Mouse (Mus musculus) heart, embryonic 12.5 days (tissue): ENCODE results near the gene Urb2. TPM values are rescaled to one million over a fixed set of nuclear protein-coding genes. Genes with fewer than 3 reads are reported as not detected.

Experiments used
- ATAC-seq: fragments of 200-750 bp; cut with Nextera tagmentation; 2 replicates; pipeline ENCODE4 v1.8.0; 2017; ENCODE audit warnings: moderate TSS enrichment, moderate library complexity; ENCODE audit not compliant: insufficient number of reproducible peaks, low FRiP score
- H3K27ac ChIP-seq: fragments of 300-500 bp; sonication (generic); 2 replicates; pipeline ENCODE4 v1.5.1; 2016; ENCODE audit warnings: mild to moderate bottlenecking, moderate library complexity; ENCODE audit not compliant: poor library complexity, severe bottlenecking
- H3K27me3 ChIP-seq: fragments of 300-500 bp; sonication (generic); replicated peaks from 2 replicates; pipeline ENCODE4 v1.6.1; 2016; ENCODE audit warnings: mild to moderate bottlenecking, moderate library complexity
- H3K36me3 ChIP-seq: fragments of 300-500 bp; sonication (generic); 2 replicates; pipeline ENCODE4 v1.6.1; 2016; ENCODE audit warnings: mild to moderate bottlenecking, moderate library complexity
- H3K4me1 ChIP-seq: fragments of 300-500 bp; sonication (generic); replicated peaks from 2 replicates; pipeline ENCODE4 v1.6.1; 2016; ENCODE audit warnings: mild to moderate bottlenecking
- H3K4me2 ChIP-seq: fragments of 300-500 bp; sonication (generic); 2 replicates; pipeline ENCODE4 v1.6.1; 2016; ENCODE audit warnings: mild to moderate bottlenecking, moderate library complexity
- H3K4me3 ChIP-seq: fragments of 300-500 bp; sonication (generic); 2 replicates; pipeline ENCODE4 v1.5.1; 2016; ENCODE audit warnings: mild to moderate bottlenecking
- H3K9ac ChIP-seq: fragments of 300-500 bp; sonication (generic); 2 replicates; pipeline ENCODE4 v1.6.1; 2016; ENCODE audit warnings: mild to moderate bottlenecking, moderate library complexity
- H3K9me3 ChIP-seq: fragments of 300-500 bp; sonication (generic); replicated peaks from 2 replicates; pipeline ENCODE4 v1.6.1; 2016; ENCODE audit warnings: mild to moderate bottlenecking, moderate library complexity
- WGBS: fragments of 180-500 bp; shearing (Covaris S2); methylation state at CpG from one replicate; pipeline ENCODE4 v1.1.7; 2016; 5-methylcytosine and 5-hydroxymethylcytosine counted together
- microRNA counts: library from miRNA; unstranded; fragments of <30 nt; microRNA quantifications from one replicate; lab custom pipeline; 2017
- microRNA-seq: library from miRNA; unstranded; fragments of <30 nt; microRNA quantifications from one replicate; pipeline ENCODE4, GENCODE M21; 2017
- polyA plus RNA-seq: library from polyadenylated mRNA; unstranded; fragments of >200 nt; fragmentation: Nextera tagmentation; extraction: Ambion mirVana; gene quantifications from 2 replicates; pipeline ENCODE4 v1.2.1, GENCODE M21; 2016

The Urb2 gene
- polyA plus RNA-seq, 1 experiment from 2014 or later: 5.6 TPM

- 0 out of 2 replicates have a peak, but pooled peaks cover 4% of the 10 kb centered on the region for H3K9me3 ChIP-seq
- H3K27me3 ChIP-seq: peaks cover 8% of the 10 kb centered on the region; the same call in 1 of the 2 replicates
- no peak overlapping the region for H3K27ac ChIP-seq
- WGBS: 76% methylated on average over 7 of the region's 7 CpGs
- H3K4me1 ChIP-seq: peaks cover 34% of the 10 kb centered on the region
- no peak for ATAC-seq
- no peak overlapping the region for H3K4me2 ChIP-seq
- no peaks in the 10 kb centered on the region for H3K36me3 ChIP-seq
- H3K4me3 ChIP-seq: no peak overlapping the region
- H3K9ac ChIP-seq: no peak overlapping the region
Measured at GRCm38 (mm10) chr8:124078969-124079368, 57.7 kb downstream of the Urb2 start.

GRCm38 (mm10) chr8:124080467-124081326 is 59.4 kb downstream of the Urb2 start:
- H3K27ac ChIP-seq: no peak overlapping the region; the same call in 1 of the 2 replicates
- no peak for ATAC-seq

GRCm38 (mm10) chr8:124082616-124083015 is 61.3 kb downstream of the Urb2 start:
- H3K9ac ChIP-seq: no peak overlapping the region
- no peak for ATAC-seq

More at GRCm38 (mm10) chr8:124080467-124081326, 59.4 kb downstream of the Urb2 start:
- H3K9me3 ChIP-seq: 0 out of 2 replicates have a peak, but pooled peaks cover 4% of the 10 kb centered on the region
- H3K4me2 ChIP-seq: no peak overlapping the region
- no peak overlapping the region; the same call in 1 of the 2 replicates for H3K9ac ChIP-seq
- peaks cover 8% of the 10 kb centered on the region; the same call in 1 of the 2 replicates for H3K27me3 ChIP-seq
- 59% methylated on average over 21 of the region's 21 CpGs for WGBS
- H3K4me1 ChIP-seq: peaks cover 33% of the 10 kb centered on the region
- no peaks in the 10 kb centered on the region for H3K36me3 ChIP-seq
- H3K4me3 ChIP-seq: no peak overlapping the region

GRCm38 (mm10) chr8:124083611-124084010 is 62.3 kb downstream of the Urb2 start:
- no peak overlapping the region for H3K9ac ChIP-seq
- 81% methylated on average over 7 of the region's 7 CpGs for WGBS
- ATAC-seq: no peak
- H3K27ac ChIP-seq: no peak overlapping the region
- H3K9me3 ChIP-seq: 0 out of 2 replicates have a peak, but pooled peaks cover 4% of the 10 kb centered on the region
- peaks cover 18% of the 10 kb centered on the region for H3K4me1 ChIP-seq
- H3K27me3 ChIP-seq: peaks cover 13% of the 10 kb centered on the region
- no peak overlapping the region for H3K4me2 ChIP-seq
- no peak overlapping the region for H3K4me3 ChIP-seq
- no peaks in the 10 kb centered on the region for H3K36me3 ChIP-seq

More at GRCm38 (mm10) chr8:124082616-124083015, 61.3 kb downstream of the Urb2 start:
- Histone ChIP-seq H3K9me3 (0 out of 2 replicates have a peak, but pooled peaks cover 4% of the 10 kb centered on the region), H3K4me1 (peaks cover 14% of the 10 kb centered on the region), H3K27me3 (peaks cover 16% of the 10 kb centered on the region), H3K4me3 (no peak overlapping the region), H3K36me3 (no peaks in the 10 kb centered on the region), H3K4me2 (no peak overlapping the region), H3K27ac (no peak overlapping the region)
- 83% methylated on average over 8 of the region's 8 CpGs for WGBS

- 65% methylated on average over 4 of the region's 4 CpGs for WGBS
- Histone ChIP-seq H3K9ac (no peak overlapping the region), H3K27ac (no peak overlapping the region), H3K9me3 (0 out of 2 replicates have a peak, but pooled peaks cover 4% of the 10 kb centered on the region), H3K4me3 (no peak overlapping the region), H3K27me3 (peaks cover 8% of the 10 kb centered on the region), H3K36me3 (no peaks in the 10 kb centered on the region), H3K4me1 (peaks cover 9% of the 10 kb centered on the region), H3K4me2 (no peak overlapping the region)
- ATAC-seq: no peak
Measured at GRCm38 (mm10) chr8:124085668-124086067, 64.4 kb downstream of the Urb2 start.

- no peaks in the 10 kb centered on the region for H3K36me3 ChIP-seq
- no peak overlapping the region for H3K27ac ChIP-seq
- no peak overlapping the region for H3K4me2 ChIP-seq
- no peak for ATAC-seq
- no peak overlapping the region for H3K4me3 ChIP-seq
- peaks cover 8% of the 10 kb centered on the region for H3K27me3 ChIP-seq
- peaks cover 4% of the 10 kb centered on the region; the same call in 1 of the 2 replicates for H3K4me1 ChIP-seq
- no peak overlapping the region for H3K9ac ChIP-seq
- H3K9me3 ChIP-seq: no peaks in the 10 kb centered on the region
- 62% methylated on average over 11 of the region's 11 CpGs for WGBS
Measured at GRCm38 (mm10) chr8:124088092-124088613, 66.8 kb downstream of the Urb2 start.

- H3K9me3 ChIP-seq: peaks cover 2% of the 10 kb centered on the region; the same call in 1 of the 2 replicates
- H3K9ac ChIP-seq: no peak overlapping the region
- H3K36me3 ChIP-seq: no peaks in the 10 kb centered on the region
- H3K27ac ChIP-seq: no peak overlapping the region
- WGBS: 81% methylated on average over 5 of the region's 5 CpGs
- peaks cover 8% of the 10 kb centered on the region for H3K27me3 ChIP-seq
- no peak overlapping the region for H3K4me3 ChIP-seq
- peaks cover 4% of the 10 kb centered on the region; the same call in 1 of the 2 replicates for H3K4me1 ChIP-seq
- no peak for ATAC-seq
- H3K4me2 ChIP-seq: no peak overlapping the region
Measured at GRCm38 (mm10) chr8:124089016-124089415, 67.7 kb downstream of the Urb2 start.

- H3K27ac ChIP-seq: no peak overlapping the region
- 87% methylated on average over 5 of the region's 5 CpGs for WGBS
- H3K4me3 ChIP-seq: no peak overlapping the region
- H3K9ac ChIP-seq: no peak overlapping the region
- H3K27me3 ChIP-seq: peaks cover 8% of the 10 kb centered on the region
- H3K4me2 ChIP-seq: no peak overlapping the region
- H3K4me1 ChIP-seq: peaks cover 4% of the 10 kb centered on the region; the same call in 1 of the 2 replicates
- ATAC-seq: no peak
- H3K9me3 ChIP-seq: peaks cover 5% of the 10 kb centered on the region; the same call in 1 of the 2 replicates
- no peaks in the 10 kb centered on the region for H3K36me3 ChIP-seq
Measured at GRCm38 (mm10) chr8:124090473-124090872, 69.2 kb downstream of the Urb2 start.

MicroRNAs encoded within 50 kb of the gene (microRNA counts, 519-probe panel; counts per million panel counts)
- microRNA mmu-miR-1967 (lab: Ali Mortazavi, UCI): not detected

Small RNAs within 50 kb of the gene (microRNA-seq; reads per million reads assigned to microRNA genes)
- gene Mir1967: not detected

Other genes starting within 250 kb of the Urb2 start
- gene Rab4a, start 215.5 kb upstream of the Urb2 start, polyA plus RNA-seq: 42.3 and 47.2 TPM in 2 replicates
- 3.3 and 4.1 TPM in 2 replicates for gene Ccsap, start 161.3 kb upstream of the Urb2 start, polyA plus RNA-seq
- 481 and 483 TPM in 2 replicates for gene Acta1, start 126.8 kb upstream of the Urb2 start, polyA plus RNA-seq
- 32.1 and 32.5 TPM in 2 replicates for gene Nup133, start 72.2 kb upstream of the Urb2 start, polyA plus RNA-seq
- gene Abcb10, start 38.4 kb upstream of the Urb2 start, polyA plus RNA-seq: 36.1 and 37.3 TPM in 2 replicates
- gene Taf5l, start 111 bp upstream of the Urb2 start, polyA plus RNA-seq: 31.2 and 32.2 TPM in 2 replicates
- 77.9 and 80.9 TPM in 2 replicates for gene Galnt2, start 209.9 kb downstream of the Urb2 start, polyA plus RNA-seq